Mouse (Mus musculus) MEL (cell line): Measurements from ENCODE around the gene Pcx. TPM values are rescaled to one million over a fixed set of nuclear protein-coding genes. Genes with fewer than 3 reads are reported as not detected.

Source experiments
- DNase-seq: peaks from one replicate; pipeline ENCODE4 v3.0.0; 2011; ENCODE audit warnings: low read depth, low spot score
- H3K27ac ChIP-seq: 2 replicates; pipeline ENCODE4 v1.5.1; 2012; ENCODE audit warnings: low read depth, mild to moderate bottlenecking, control low read depth, low read length, moderate library complexity; ENCODE audit not compliant: control insufficient read depth
- H3K27me3 ChIP-seq, 2 experiments: fragments of 150-350 bp in 1 of 2; sonication (generic) in 1 of 2; 2 replicates each; pipeline ENCODE4 v1.6.1; 2012; ENCODE audit warnings: low read length in 2 of 2, mild to moderate bottlenecking in 2 of 2, improper control_type of control experiment in 1 of 2, moderate library complexity in 1 of 2; ENCODE audit not compliant: insufficient read depth in 2 of 2, control insufficient read depth in 1 of 2
- H3K36me3 ChIP-seq, 2 experiments: 2 replicates each; pipeline ENCODE4 v1.6.1; 2012 to 2014; ENCODE audit warnings: low read length in 2 of 2, improper control_type of control experiment in 1 of 2, inconsistent platforms in 1 of 2, mild to moderate bottlenecking in 1 of 2; ENCODE audit not compliant: insufficient read depth in 2 of 2, control insufficient read depth in 1 of 2
- H3K4me1 ChIP-seq, 2 experiments: fragments of 150-350 bp in 1 of 2; sonication (generic) in 1 of 2; 2 replicates each; pipeline ENCODE4 v1.6.1; 2012; ENCODE audit warnings: low read length in 2 of 2, improper control_type of control experiment in 1 of 2, mild to moderate bottlenecking in 1 of 2; ENCODE audit not compliant: insufficient read depth in 2 of 2, control insufficient read depth in 1 of 2
- H3K4me3 ChIP-seq, 2 experiments: fragments of 150-350 bp in 1 of 2; sonication (generic) in 1 of 2; 2 replicates each; pipeline ENCODE4 v1.5.1; 2012; ENCODE audit warnings: low read depth in 2 of 2, low read length in 2 of 2, mild to moderate bottlenecking in 2 of 2, moderate library complexity in 2 of 2, control low read depth in 1 of 2, improper control_type of control experiment in 1 of 2; ENCODE audit not compliant: control insufficient read depth in 1 of 2, insufficient read depth in 1 of 2
- H3K79me2 ChIP-seq: 2 replicates; pipeline ENCODE4 v1.6.1; 2012; ENCODE audit warnings: mild to moderate bottlenecking, low read length, moderate library complexity; ENCODE audit not compliant: control insufficient read depth, poor library complexity, insufficient read depth
- H3K9ac ChIP-seq: 2 replicates; pipeline ENCODE4 v1.6.1; 2012; ENCODE audit warnings: low read depth, mild to moderate bottlenecking, control low read depth, low read length, moderate library complexity; ENCODE audit not compliant: control insufficient read depth, poor library complexity, severe bottlenecking
- H3K9me3 ChIP-seq: fragments of 150-350 bp; sonication (generic); replicated peaks from 2 replicates; pipeline ENCODE4 v1.6.1; 2012; ENCODE audit warnings: mild to moderate bottlenecking, low read length, improper control_type of control experiment, moderate library complexity; ENCODE audit not compliant: insufficient read depth
- CTCF ChIP-seq, 3 experiments: IDR thresholded peaks in 2 of 3; conservative IDR thresholded peaks in 1 of 3; 2 replicates each; pipeline ENCODE4 v1.5.1; 2011 to 2012; ENCODE audit warnings: low read length in 3 of 3, low read depth in 2 of 3, mild to moderate bottlenecking in 2 of 3, improper control_type of control experiment in 1 of 3, inconsistent platforms in 1 of 3, mixed read lengths in 1 of 3, moderate library complexity in 1 of 3; ENCODE audit not compliant: control insufficient read depth in 1 of 3, insufficient read depth in 1 of 3, poor library complexity in 1 of 3, severe bottlenecking in 1 of 3
- E2F4 ChIP-seq: IDR thresholded peaks from 2 replicates; pipeline ENCODE4 v1.6.1; 2011; ENCODE audit warnings: low read depth, low read length, improper control_type of control experiment, borderline replicate concordance
- ELF1 ChIP-seq: IDR thresholded peaks from 2 replicates; pipeline ENCODE4 v1.6.1; 2014; ENCODE audit warnings: low read depth, mild to moderate bottlenecking, inconsistent platforms, low read length, improper control_type of control experiment, moderate library complexity
- EP300 ChIP-seq, 2 experiments: IDR thresholded peaks; 2 replicates each; pipeline ENCODE4 v1.6.1; 2011; ENCODE audit warnings: improper control_type of control experiment in 2 of 2, low read length in 2 of 2, low read depth in 1 of 2, mild to moderate bottlenecking in 1 of 2
- ETS1 ChIP-seq: IDR thresholded peaks from 2 replicates; pipeline ENCODE4 v1.6.1; 2012; ENCODE audit warnings: low read depth, mild to moderate bottlenecking, inconsistent platforms, low read length, improper control_type of control experiment, moderate library complexity
- KAT2A ChIP-seq: conservative IDR thresholded peaks from 2 replicates; pipeline ENCODE4 v1.6.1; 2012; ENCODE audit warnings: low read depth, low read length, improper control_type of control experiment, inconsistent platforms
- MXI1 ChIP-seq: IDR thresholded peaks from 2 replicates; pipeline ENCODE4 v1.6.1; 2011; ENCODE audit warnings: mild to moderate bottlenecking, low read depth, low read length, improper control_type of control experiment
- MYB ChIP-seq: IDR thresholded peaks from 2 replicates; pipeline ENCODE4 v1.6.1; 2011; ENCODE audit warnings: mild to moderate bottlenecking, low read depth, low read length, improper control_type of control experiment
- MYC ChIP-seq: IDR thresholded peaks from 2 replicates; pipeline ENCODE4 v1.6.1; 2011; ENCODE audit warnings: low read depth, mild to moderate bottlenecking, low read length, improper control_type of control experiment, moderate library complexity
- NRF1 ChIP-seq: IDR thresholded peaks from 2 replicates; pipeline ENCODE4 v1.6.1; 2014; ENCODE audit warnings: low read depth, mild to moderate bottlenecking, inconsistent platforms, low read length, improper control_type of control experiment, moderate library complexity; ENCODE audit not compliant: poor library complexity, insufficient read depth, severe bottlenecking
- POLR2A ChIP-seq, 2 experiments: IDR thresholded peaks; 2 replicates each; pipeline ENCODE4 v1.6.1; 2011 to 2012; ENCODE audit warnings: low read length in 2 of 2, mild to moderate bottlenecking in 2 of 2, control low read depth in 1 of 2, improper control_type of control experiment in 1 of 2, low read depth in 1 of 2, moderate library complexity in 1 of 2; ENCODE audit not compliant: control insufficient read depth in 1 of 2, insufficient read depth in 1 of 2, poor library complexity in 1 of 2
- POLR2AphosphoS5 ChIP-seq: IDR thresholded peaks from 2 replicates; pipeline ENCODE4 v1.6.1; 2012; ENCODE audit warnings: low read depth, borderline replicate concordance, mild to moderate bottlenecking, inconsistent platforms, low read length, moderate library complexity, mixed read lengths
- RCOR1 ChIP-seq: IDR thresholded peaks from 2 replicates; pipeline ENCODE4 v1.6.1; 2012; ENCODE audit warnings: low read depth, mild to moderate bottlenecking, inconsistent platforms, low read length, improper control_type of control experiment
- TBP ChIP-seq: IDR thresholded peaks from 2 replicates; pipeline ENCODE4 v1.8.0; 2011; ENCODE audit warnings: low read depth, low read length, improper control_type of control experiment
- USF2 ChIP-seq, 2 experiments: IDR thresholded peaks; 2 replicates each; pipeline ENCODE4 v1.6.1; 2011 to 2012; ENCODE audit warnings: improper control_type of control experiment in 2 of 2, low read length in 2 of 2, borderline replicate concordance in 1 of 2, inconsistent platforms in 1 of 2, low read depth in 1 of 2, mild to moderate bottlenecking in 1 of 2; ENCODE audit not compliant: insufficient read depth in 1 of 2
- ZKSCAN1 ChIP-seq: IDR thresholded peaks from 2 replicates; pipeline ENCODE4 v1.6.1; 2012; ENCODE audit warnings: low read depth, mild to moderate bottlenecking, inconsistent platforms, low read length, improper control_type of control experiment, moderate library complexity
- ZNF384 ChIP-seq: IDR thresholded peaks from 2 replicates; pipeline ENCODE4 v1.6.1; 2012; ENCODE audit warnings: low read depth, mild to moderate bottlenecking, inconsistent platforms, low read length, improper control_type of control experiment
- polyA plus RNA-seq, 2 experiments: library from polyadenylated mRNA; stranded (reverse) in 1 of 2; unstranded in 1 of 2; fragments of >175 nt in 1 of 2; fragments of >200 nt in 1 of 2; gene quantifications; 2 replicates each; pipeline versions ENCODE4 v1.2.1 to v1.2.4; 2012; ENCODE audit warnings: low replicate concordance in 2 of 2, low read depth in 1 of 2; ENCODE audit not compliant: insufficient read length in 2 of 2, insufficient read depth in 1 of 2, missing spikeins in 1 of 2
- total RNA-seq: library from RNA; depleted of rRNA; stranded (reverse); fragments of 300-350 nt; gene quantifications from 2 replicates; pipeline ENCODE4 v1.2.3, GENCODE M21; 2012

Pcx gene
- total and polyA plus RNA-seq, 3 experiments, result 7.2 to 7.9 TPM; not detected in 1

GRCm38 (mm10) chr19:4477345-4478189 is 32.7 kb upstream of the Pcx start, which contains the start of gene Syt12:
Syt12 (minus strand) TSS chr19:4477447.
- Histone ChIP-seq H3K4me1 (peaks cover 0 to 7% of the 10 kb centered on the region in 2 experiments; a peak in 2 of 4 replicates), H3K9ac (peak within 1 kb of the TSS; percentile 23; the same call in 1 of the 2 replicates), H3K27ac (no peak within 1 kb of the TSS), H3K36me3 (peaks cover 0 to 2% of the 10 kb centered on the region in 2 experiments; a peak in 1 of 4 replicates), H3K79me2 (no peaks in the 10 kb centered on the region)
- TF ChIP-seq EP300 (IDR thresholded peaks at IDR 0.05; ENCODE audit: low read depth in 1 of 2, low read length in 2 of 2), result peak; percentile 49 to 62
- 0 out of 2 replicates have a peak, but pooled peaks have one; percentile 29 for TF ChIP-seq ZNF384
- peak; percentile 44; the same call in 1 of the 2 replicates for TF ChIP-seq ETS1
- no peak for TF ChIP-seq POLR2AphosphoS5
- no peak for TF ChIP-seq MYB
- TF ChIP-seq, all 39 proteins: peak for 3
- Histone ChIP-seq H3K27me3 (peaks cover 0 to 1% of the 10 kb centered on the region in 2 experiments; a peak in 1 of 4 replicates), H3K4me3 (peak within 1 kb of the TSS; percentile 15 to 33; a peak in 3 of 4 replicates), H3K9me3 (no peaks in the 10 kb centered on the region)
- peak; percentile 67 for DNase-seq

- Histone ChIP-seq H3K27ac (no peak overlapping the region), H3K36me3 (peaks cover 0 to 2% of the 10 kb centered on the region in 2 experiments; a peak in 1 of 4 replicates)
- peak; percentile 68 for DNase-seq
- peak; percentile 34; the same call in 1 of the 2 replicates for TF ChIP-seq ZNF384
- no peak for TF ChIP-seq ELF1
- peak; percentile 32 to 67 (median 60); a peak in 5 of 6 replicates for TF ChIP-seq CTCF (IDR thresholded peaks at IDR 0.05 in 2 of 3, conservative IDR thresholded peaks at IDR 0.05 in 1 of 3; ENCODE audit: control insufficient read depth in 1 of 3, insufficient read depth in 1 of 3, low read depth in 2 of 3, low read length in 3 of 3, poor library complexity in 1 of 3, severe bottlenecking in 1 of 3)
- TF ChIP-seq MYC, result no peak
- TF ChIP-seq POLR2A (IDR thresholded peaks at IDR 0.05; ENCODE audit: control insufficient read depth in 1 of 2, insufficient read depth in 1 of 2, low read depth in 1 of 2, low read length in 2 of 2, poor library complexity in 1 of 2), result no peak
- 0 out of 2 replicates have a peak, but pooled peaks have one; percentile 23 for TF ChIP-seq TBP
- no peak for TF ChIP-seq MYB
- TF ChIP-seq, all 39 proteins: peak for 3
- Histone ChIP-seq H3K79me2 (no peaks in the 10 kb centered on the region), H3K9ac (peak overlapping the region; percentile 23; the same call in 1 of the 2 replicates), H3K9me3 (no peaks in the 10 kb centered on the region), H3K4me1 (peaks cover 0 to 7% of the 10 kb centered on the region in 2 experiments; a peak in 1 of 4 replicates), H3K27me3 (peaks cover 0 to 1% of the 10 kb centered on the region in 2 experiments; a peak in 2 of 4 replicates), H3K4me3 (peak overlapping the region in 1 of 2 experiments; percentile 33; a peak in 3 of 4 replicates)
Observed at GRCm38 (mm10) chr19:4478190-4478516, 32.1 kb upstream of the Pcx start.

GRCm38 (mm10) chr19:4480041-4480440 is 30.2 kb upstream of the Pcx start:
- no peak for TF ChIP-seq CTCF (IDR thresholded peaks at IDR 0.05 in 2 of 3, conservative IDR thresholded peaks at IDR 0.05 in 1 of 3; ENCODE audit: control insufficient read depth in 1 of 3, insufficient read depth in 1 of 3, low read depth in 2 of 3, low read length in 3 of 3, poor library complexity in 1 of 3, severe bottlenecking in 1 of 3)
- no peak for TF ChIP-seq RCOR1
- no peak for TF ChIP-seq KAT2A
- no peak for TF ChIP-seq POLR2AphosphoS5
- TF ChIP-seq TBP, result no peak
- TF ChIP-seq USF2 (IDR thresholded peaks at IDR 0.05; ENCODE audit: borderline replicate concordance in 1 of 2, insufficient read depth in 1 of 2, low read depth in 1 of 2, low read length in 2 of 2), result no peak
- TF ChIP-seq MXI1, result no peak
- TF ChIP-seq ZKSCAN1, result no peak
- TF ChIP-seq NRF1, result no peak
- no peak for TF ChIP-seq E2F4
- Histone ChIP-seq H3K36me3 (peaks cover 0 to 2% of the 10 kb centered on the region in 2 experiments; a peak in 1 of 4 replicates), H3K4me3 (no peak overlapping the region), H3K4me1 (peaks cover 0 to 7% of the 10 kb centered on the region in 2 experiments; a peak in 1 of 4 replicates), H3K9me3 (no peaks in the 10 kb centered on the region), H3K79me2 (no peaks in the 10 kb centered on the region), H3K9ac (no peak overlapping the region), H3K27me3 (peaks cover 3 to 5% of the 10 kb centered on the region in 2 experiments), H3K27ac (no peak overlapping the region)
- DNase-seq, result no peak
